Mouse (Mus musculus) C2C12 (cell line): Measurements from ENCODE around the gene Ccnd3.

Source experiments
- CEBPB ChIP-seq: IDR thresholded peaks from one replicate; pipeline ENCODE4 v1.6.1; 2011; ENCODE audit warnings: low read depth, mild to moderate bottlenecking, control low read depth, moderate library complexity
- CTCF ChIP-seq: IDR thresholded peaks from one replicate; pipeline ENCODE4 v1.5.1; 2011; ENCODE audit not compliant: control insufficient read depth, insufficient read depth, insufficient read length
- FOSL1 ChIP-seq: IDR thresholded peaks from one replicate; pipeline ENCODE4 v1.8.0; 2011; ENCODE audit warnings: mild to moderate bottlenecking, low read length; ENCODE audit not compliant: poor library complexity, insufficient read depth, severe bottlenecking
- MAX ChIP-seq: IDR thresholded peaks from one replicate; pipeline ENCODE4 v1.6.1; 2011; ENCODE audit warnings: mild to moderate bottlenecking, control low read depth
- MYOD1 ChIP-seq: IDR thresholded peaks from one replicate; pipeline ENCODE4 v1.6.1; 2011; ENCODE audit warnings: low read depth; ENCODE audit not compliant: control insufficient read depth, insufficient read length
- USF1 ChIP-seq: IDR thresholded peaks from one replicate; pipeline ENCODE4 v1.6.1; 2011; ENCODE audit warnings: low read depth, mild to moderate bottlenecking, control low read depth, moderate library complexity

- TF ChIP-seq CTCF: no peak
- no peak for TF ChIP-seq CEBPB
- no peak for TF ChIP-seq USF1
- no peak for TF ChIP-seq MAX
- no peak for TF ChIP-seq FOSL1
- TF ChIP-seq MYOD1: no peak
Observed at GRCm38 (mm10) chr17:47611661-47611982, 106.8 kb downstream of the Ccnd3 start.
